Mouse (Mus musculus) liver, embryonic 11.5 days (tissue): ENCODE data around the gene Helz. TPM values are rescaled to one million over a fixed set of nuclear protein-coding genes. Genes with fewer than 3 reads are reported as not detected.

Experiments used
- microRNA-seq: library from miRNA; unstranded; fragments of <30 nt; microRNA quantifications from one replicate; pipeline ENCODE4, GENCODE M21; 2017; ENCODE audit warnings: borderline number of aligned reads
- polyA plus RNA-seq: library from polyadenylated mRNA; unstranded; fragments of >200 nt; fragmentation: Nextera tagmentation; extraction: Ambion mirVana; gene quantifications from 2 replicates; pipeline ENCODE4 v1.2.1, GENCODE M21; 2014

The Helz gene
- polyA plus RNA-seq, 1 experiment from 2014 or later, result 19.9 TPM

Small RNAs within 50 kb of the gene (microRNA-seq; reads per million reads assigned to microRNA genes)
- gene Mir6932, result not detected

Other genes with a start within 250 kb of the Helz start
- 19.2 and 19.4 TPM in 2 replicates for gene Pitpnc1, start 77.2 kb upstream of the Helz start, polyA plus RNA-seq
- gene Psmd12, start 68.4 kb upstream of the Helz start, polyA plus RNA-seq, result 222 and 237 TPM in 2 replicates
- gene Cacng1, start 168.6 kb downstream of the Helz start, polyA plus RNA-seq, result not detected in 2 replicates
- 0.97 and 1.3 TPM in 2 replicates for gene Cacng4, start 246.6 kb downstream of the Helz start, polyA plus RNA-seq